Mouse (Mus musculus): ENCODE measurements at regions not wholly inside any gene's neighbourhood (a gene's known extent, or its start where the extent isn't known, plus 50 kb on each side); places are given as distances from the start of the nearest gene placed in this dataset.

- no peak for ATAC-seq (replicated peaks; ENCODE audit: low read depth, poor library complexity, severe bottlenecking)
Measured at GRCm38 (mm10) chr11:50547776-50548175, 54.1 kb upstream of the Adamts2 start.

DNA sequence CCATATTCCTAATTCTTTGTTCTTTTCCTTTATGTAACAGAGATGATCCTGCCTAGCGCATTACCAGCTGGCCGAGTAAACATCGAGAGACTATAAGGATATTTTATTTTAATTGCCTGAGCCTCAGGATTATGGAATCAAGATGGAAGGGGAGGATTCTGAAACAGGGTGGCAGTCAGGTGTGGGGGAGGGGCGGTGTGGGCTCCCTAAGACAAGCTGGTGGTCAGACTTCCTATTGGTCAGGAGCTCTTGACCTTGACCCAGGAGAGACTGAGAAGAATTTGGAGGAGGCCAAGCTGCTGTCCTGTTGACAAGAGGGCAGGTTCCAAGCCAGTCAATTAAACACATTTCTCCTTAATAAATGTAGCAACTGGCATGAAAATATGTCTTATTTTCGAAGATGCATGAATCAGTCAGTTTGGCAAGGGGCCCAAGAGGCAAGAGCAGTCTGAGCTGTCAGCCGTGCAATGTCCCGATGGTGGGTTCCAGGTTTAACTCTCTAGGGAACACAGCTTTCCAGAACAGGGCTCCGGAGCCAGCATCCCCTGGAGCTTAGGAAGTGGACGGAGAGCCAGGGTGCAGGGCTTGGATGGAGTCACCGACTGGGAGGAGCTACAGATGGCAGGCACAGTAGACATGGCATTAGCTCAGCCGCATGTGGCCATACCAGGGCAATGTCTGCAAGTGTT, 55.3 kb upstream of the Adamts2 start:
- ATAC-seq (replicated peaks; ENCODE audit: low read depth, poor library complexity, severe bottlenecking), result no peak

DNA sequence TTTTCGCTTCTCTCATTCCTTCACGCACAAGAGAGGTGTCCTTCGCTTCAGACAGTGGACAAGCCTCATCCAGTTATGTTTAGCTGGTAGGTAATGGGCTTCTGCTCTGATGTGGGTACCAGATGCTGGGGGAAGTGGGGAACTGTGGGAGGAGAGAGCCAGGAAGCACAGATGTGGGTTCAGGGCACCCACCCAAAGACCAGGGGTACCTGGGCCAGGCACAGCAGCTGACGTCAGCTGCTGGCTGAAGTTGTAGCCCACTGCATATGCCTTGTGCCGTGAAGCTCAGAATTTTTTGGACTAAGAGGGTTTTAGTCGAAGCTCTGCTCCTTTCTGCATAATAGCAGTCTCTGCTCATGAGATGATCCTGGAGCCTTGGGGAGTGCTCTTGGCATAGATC, 56.5 kb upstream of the Adamts2 start:
- no peak for ATAC-seq (replicated peaks; ENCODE audit: low read depth, poor library complexity, severe bottlenecking)

DNA sequence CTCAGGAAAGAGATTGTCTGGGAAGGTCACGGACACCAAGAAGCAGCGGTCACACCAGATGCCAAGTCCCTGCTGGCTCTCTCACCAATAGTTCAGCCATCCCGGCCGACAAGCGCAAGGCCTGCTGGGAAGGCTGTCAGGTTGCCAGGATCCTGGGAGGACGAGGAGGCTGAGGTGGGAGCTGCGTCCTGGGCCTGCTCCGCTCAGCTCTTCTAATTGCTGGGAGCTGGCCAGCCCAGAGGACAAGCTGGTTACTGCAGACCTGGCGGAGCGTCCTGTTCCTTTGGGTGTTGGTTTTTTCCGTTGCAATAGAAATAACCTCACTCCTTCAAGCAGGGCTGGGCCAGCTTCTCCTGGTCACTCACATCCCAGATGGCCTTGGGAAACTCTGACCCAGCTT, 61.7 kb upstream of the Adamts2 start:
- no peak for ATAC-seq (replicated peaks; ENCODE audit: low read depth, poor library complexity, severe bottlenecking)

DNA sequence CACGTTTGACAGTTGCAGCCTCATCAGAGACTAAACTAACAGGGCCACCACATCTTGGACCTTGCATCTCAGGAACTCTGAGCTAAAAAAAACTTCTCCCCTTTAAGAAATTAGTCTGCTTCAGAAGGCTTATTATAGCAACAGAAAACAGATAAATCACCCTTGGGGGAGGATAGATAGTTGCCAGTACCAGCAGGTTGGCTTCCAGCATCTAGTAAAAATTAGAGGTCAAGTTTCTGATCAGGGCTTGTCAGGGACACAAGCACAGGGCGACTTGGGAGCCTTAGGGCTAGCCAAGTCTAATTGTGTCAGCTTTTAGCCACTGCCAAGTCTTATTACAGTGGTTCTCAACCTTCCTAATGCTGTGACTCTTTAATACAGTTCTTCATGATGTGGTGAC, 67.6 kb upstream of the Adamts2 start:
- ATAC-seq (replicated peaks; ENCODE audit: low read depth, poor library complexity, severe bottlenecking), result no peak

DNA sequence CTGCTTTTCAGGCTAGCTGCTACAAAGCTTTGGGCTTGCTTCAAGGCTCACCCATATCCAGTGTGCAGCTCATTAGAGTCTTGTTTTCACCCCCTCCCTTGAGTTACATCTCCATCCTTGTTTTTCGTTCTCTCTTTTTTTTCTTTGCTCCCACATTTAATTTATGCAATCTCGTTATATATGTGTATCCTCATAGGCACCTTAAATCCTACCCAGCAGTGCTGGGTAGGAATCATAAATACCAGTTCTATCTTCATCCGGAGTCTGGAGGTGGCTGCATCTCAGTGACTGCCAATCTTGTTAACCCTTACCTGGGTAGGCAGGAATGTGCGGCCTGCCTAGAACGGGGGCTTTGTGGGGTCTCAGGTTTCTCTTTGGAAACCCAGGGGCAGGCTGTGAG, 74.0 kb upstream of the Adamts2 start:
- ATAC-seq (replicated peaks; ENCODE audit: low read depth, poor library complexity, severe bottlenecking), result no peak

DNA sequence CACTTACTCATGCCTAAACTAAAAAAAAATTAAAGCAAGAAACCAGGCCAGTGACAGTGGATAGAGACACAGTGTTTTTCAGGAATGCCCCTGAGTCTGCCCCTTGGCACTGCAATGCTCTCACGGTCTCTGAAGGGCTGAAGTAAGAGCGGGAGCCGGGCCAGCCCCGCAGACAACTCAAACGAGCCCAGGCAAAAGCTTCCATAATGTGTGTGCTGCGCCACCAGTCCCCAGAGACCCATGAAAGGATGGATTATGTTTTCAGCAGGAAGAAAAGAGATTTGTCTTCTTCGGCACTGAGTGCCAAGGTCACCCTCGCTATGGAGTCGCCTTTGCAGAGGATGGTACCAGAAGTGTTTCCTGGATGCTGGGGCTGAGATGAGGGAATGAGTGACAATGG, 81.7 kb upstream of the Adamts2 start:
- no peak for ATAC-seq (replicated peaks; ENCODE audit: low read depth, poor library complexity, severe bottlenecking)

DNA sequence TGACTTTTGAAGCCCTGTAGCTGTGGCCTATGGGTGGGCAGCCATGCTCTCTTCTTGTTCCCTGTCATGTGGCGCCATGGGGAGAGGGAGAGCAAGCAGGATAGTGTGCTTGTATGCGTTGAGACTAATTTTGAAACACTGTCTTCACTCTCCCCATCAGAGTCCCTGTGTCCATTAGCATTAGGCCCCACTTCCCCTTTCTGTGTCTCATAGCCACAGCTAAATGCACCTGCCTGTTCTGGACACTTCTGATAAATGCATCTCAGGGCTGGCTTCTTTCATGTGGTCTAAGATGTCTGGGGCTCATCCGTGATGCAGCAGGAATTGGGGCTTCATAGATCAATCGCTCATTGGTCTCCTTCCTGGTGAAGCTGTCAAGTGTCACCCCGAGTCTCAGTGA, 77.0 kb upstream of the Rufy1 start:
- peak; percentile 85 for ATAC-seq (replicated peaks; ENCODE audit: low read depth, poor library complexity, severe bottlenecking)

DNA sequence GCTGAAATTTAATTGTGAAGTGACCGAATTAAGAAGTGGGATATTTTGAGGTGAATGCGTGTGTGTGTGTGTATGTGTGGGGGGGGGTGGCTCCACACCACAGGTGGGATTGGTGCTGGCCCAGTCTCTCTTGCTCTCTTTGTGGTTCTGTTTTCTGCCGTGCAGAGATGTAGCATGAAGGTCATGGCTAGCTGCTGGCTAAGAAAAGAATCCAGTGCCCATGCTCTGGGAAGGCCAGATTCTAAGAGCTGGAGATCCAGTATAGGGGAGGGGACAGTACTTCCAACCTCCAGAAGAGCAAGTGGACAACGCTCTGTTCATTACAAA, 76.5 kb upstream of the Rufy1 start:
- no peak for ATAC-seq (replicated peaks; ENCODE audit: low read depth, poor library complexity, severe bottlenecking)

DNA sequence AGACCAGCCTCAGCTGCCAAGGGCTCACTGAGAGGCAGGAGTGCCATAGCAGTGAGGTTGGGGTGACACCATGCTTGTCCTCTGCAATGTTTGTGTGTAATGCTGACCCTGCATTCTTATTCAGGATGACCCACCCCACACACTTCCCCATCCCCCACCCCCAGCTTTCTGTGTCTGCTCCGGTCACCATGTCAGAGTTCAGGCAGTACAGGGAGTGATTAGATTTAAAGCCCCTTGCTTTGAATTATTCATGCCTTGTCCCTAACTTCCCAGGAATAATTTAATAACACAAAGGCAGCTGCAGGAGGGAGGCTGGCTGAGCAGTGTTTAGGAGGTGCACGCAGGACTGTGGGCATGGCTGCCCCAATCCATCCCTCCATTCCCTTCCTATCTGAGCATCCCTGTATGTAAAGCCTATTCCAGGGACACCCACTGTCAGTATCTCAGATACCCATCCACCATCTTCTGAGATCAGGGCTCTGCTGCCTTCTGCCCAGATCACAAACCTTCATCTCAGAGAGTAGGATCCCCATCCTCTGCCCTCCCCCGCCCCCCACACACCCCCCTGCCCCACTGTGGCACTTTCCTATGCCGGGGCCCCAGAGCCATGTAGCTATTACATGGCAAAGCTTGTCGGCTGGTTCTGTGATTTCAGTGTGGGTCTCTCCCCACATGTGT, 76.0 kb upstream of the Rufy1 start:
- ATAC-seq (replicated peaks; ENCODE audit: low read depth, poor library complexity, severe bottlenecking), result no peak

- ATAC-seq (replicated peaks; ENCODE audit: low read depth, poor library complexity, severe bottlenecking), result no peak
Measured at GRCm38 (mm10) chr11:50501352-50501751, 70.4 kb upstream of the Rufy1 start.

DNA sequence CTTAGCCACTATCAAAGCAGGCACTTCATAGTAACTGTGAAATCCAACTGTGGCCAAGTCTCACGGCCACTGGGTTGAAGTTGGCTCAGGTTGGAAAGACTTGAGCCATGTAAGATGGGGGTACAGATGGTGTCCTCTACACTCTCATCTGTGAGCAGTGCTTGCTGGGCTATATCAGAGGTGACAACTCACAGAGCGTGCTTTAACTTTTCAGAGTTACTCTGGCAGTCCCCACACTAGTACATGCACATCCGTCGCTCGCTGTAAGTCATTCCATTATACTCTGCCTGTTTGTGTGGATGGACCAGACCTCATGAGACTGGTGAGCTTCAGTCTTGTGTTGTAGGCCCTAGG, 62.2 kb upstream of the Rufy1 start:
- ATAC-seq (replicated peaks; ENCODE audit: low read depth, poor library complexity, severe bottlenecking), result no peak

DNA sequence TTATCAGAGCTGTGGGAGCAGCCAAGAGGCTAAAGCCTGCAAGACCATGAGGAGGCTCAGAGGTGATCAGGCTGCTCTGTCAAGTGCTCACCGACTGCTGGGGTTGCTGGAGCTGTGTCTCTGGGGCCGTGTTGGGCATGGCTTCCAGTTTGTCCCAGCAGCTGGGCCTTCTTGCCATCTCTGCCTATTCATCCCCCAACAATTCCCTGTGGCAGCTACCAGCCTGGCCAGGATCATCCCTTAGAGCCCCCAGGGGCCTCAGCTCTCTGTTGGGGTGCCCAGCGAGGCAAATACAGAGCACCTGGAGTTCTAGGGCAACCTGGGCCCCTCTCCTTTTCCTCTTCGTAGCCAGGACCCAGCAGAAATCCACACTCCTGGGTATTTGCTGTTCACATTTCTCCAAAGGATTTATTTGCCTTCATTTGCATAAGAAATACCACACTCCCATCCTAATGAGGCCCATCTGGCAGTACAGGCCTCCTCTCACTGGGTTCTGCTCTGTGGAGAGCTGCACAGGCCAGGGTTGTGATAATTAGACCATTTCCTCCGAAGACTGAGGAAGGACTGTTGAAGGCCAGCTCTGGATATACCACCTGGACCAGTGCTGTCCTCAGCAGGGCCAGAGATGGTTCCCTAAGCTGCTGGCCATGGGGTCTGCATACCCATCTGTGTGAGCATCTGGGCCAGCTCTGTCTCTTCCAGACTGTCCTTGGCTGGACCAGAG, 61.6 kb upstream of the Rufy1 start:
- ATAC-seq (replicated peaks; ENCODE audit: low read depth, poor library complexity, severe bottlenecking), result no peak

GRCm38 (mm10) chr11:50483821-50484220, 52.9 kb upstream of the Rufy1 start:
- no peak for ATAC-seq (replicated peaks; ENCODE audit: low read depth, poor library complexity, severe bottlenecking)

- no peak for ATAC-seq (replicated peaks; ENCODE audit: low read depth, poor library complexity, severe bottlenecking)
Measured at GRCm38 (mm10) chr11:50483116-50483515, 52.2 kb upstream of the Rufy1 start.

GRCm38 (mm10) chr11:50482607-50483006, 51.7 kb upstream of the Rufy1 start:
- no peak for ATAC-seq (replicated peaks; ENCODE audit: low read depth, poor library complexity, severe bottlenecking)
